Mouse (Mus musculus): Measurements from ENCODE around the gene Mrpl22.
A peak's percentile ranks its signal among the peaks of the same experiment; 100 is the strongest.
"Not testable (repeated sequence)": the region's sequence is repeated elsewhere in the genome, so short reads cannot be mapped to it uniquely, and the experiment has no call there.

Gene Mrpl22

GRCm38 (mm10) chr11:58171459-58172091 is at the start of gene Mrpl22:
Gene Mrpl22, plus strand, starts transcription at chr11:58171661.
- DNase-seq (ENCODE audit: low read depth, low spot score), result peak; percentile 95

GRCm38 (mm10) chr11:58123711-58124110 is 47.8 kb upstream of the Mrpl22 start:
- DNase-seq (ENCODE audit: low read depth, low spot score), result no peak

GRCm38 (mm10) chr11:58125021-58125420 is 46.4 kb upstream of the Mrpl22 start:
- no peak for DNase-seq (ENCODE audit: low read depth, low spot score)

GRCm38 (mm10) chr11:58126397-58127160 is 44.9 kb upstream of the Mrpl22 start:
- peak; percentile 70 for DNase-seq (ENCODE audit: low read depth, low spot score)

- DNase-seq (ENCODE audit: low read depth, low spot score), result no peak
Measured at GRCm38 (mm10) chr11:58127544-58127943, 43.9 kb upstream of the Mrpl22 start.

DNA sequence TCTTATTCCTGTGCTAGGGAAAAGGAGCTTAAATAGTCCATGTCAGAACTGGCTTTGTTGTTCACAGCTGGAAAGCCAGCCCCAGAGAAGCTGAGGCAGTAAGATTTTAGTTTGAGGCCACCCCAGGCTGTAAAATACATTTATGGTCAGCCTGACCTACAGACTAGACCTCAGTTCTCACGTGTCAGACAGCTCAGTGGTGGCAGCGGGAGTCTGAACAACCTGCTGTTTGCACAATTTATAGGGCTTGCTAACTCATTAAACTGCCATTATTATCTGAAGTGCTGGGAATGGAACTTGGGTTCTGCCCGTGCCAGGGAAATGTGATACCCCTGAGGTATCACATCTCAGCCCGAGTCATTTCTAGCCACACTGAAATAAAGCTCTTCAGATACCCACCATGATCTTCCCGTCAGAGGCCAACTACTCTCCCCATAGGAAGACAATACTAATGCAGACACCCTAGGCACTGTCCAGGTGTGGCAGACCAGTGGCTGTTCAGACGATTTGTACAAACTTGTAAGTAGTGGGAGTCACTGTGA is 42.1 kb upstream of the Mrpl22 start:
- DNase-seq (ENCODE audit: low read depth, low spot score), result no peak

DNA sequence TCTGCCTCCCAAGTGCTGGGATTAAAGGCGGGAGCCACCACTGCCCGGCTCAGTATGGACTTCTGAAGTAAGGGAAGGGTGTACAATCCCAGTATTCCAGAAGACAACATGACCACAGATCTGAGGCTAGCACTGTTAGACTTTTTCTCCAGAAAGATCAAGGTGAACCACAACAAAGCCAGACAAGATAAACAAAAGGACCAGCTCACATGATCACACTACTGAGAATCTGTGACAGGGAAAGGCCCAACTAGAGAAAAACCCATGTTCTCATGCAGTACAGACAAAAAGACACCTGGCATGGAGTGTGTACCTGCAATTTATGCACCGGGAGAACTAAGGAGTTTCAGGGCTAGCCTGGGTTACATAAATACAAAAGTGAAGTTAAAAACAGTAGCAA is 39.4 kb upstream of the Mrpl22 start:
- peak; percentile 35 for DNase-seq (ENCODE audit: low read depth, low spot score)

- DNase-seq (ENCODE audit: low read depth, low spot score), result no peak
Measured at GRCm38 (mm10) chr11:58134869-58135268, 36.6 kb upstream of the Mrpl22 start.

DNA sequence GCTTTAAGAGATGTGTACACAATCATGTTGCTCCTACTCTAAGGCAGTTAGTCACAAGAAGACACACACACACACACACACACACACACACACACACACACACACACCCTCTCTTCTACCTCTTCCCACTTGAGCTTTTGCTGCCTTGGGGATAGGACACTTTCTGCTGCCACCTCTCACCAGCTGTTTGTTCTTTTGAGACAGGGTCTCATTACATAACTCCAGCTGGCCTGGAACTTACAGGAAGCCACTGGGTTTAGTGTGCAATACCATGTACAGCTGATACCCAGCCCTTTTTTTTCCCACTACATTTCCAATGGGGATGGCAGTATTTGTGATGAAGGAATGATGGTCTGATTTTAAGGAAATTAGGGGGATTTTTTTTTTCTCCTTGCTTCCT is 36.2 kb upstream of the Mrpl22 start:
- DNase-seq (ENCODE audit: low read depth, low spot score), result no peak

DNA sequence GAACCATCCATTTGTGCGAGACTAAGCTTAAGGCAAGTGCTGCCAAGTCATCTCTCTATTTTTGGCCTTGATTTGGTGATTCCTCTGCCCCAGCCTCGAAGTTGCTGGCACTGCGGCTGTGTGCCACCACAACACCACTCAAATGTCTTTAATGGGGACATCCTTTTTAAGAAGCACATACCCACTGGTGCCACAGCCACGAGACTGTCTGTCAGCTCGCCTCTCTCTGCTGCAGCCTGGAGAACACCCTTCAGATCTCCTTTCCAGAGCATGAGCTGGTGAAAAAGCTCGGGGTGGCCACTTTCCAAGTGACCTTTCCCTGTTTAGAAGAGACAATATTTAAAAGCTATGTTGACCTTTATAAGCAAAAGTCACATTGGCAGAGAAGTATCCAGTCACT is 34.8 kb upstream of the Mrpl22 start:
- DNase-seq (ENCODE audit: low read depth, low spot score), result no peak

DNA sequence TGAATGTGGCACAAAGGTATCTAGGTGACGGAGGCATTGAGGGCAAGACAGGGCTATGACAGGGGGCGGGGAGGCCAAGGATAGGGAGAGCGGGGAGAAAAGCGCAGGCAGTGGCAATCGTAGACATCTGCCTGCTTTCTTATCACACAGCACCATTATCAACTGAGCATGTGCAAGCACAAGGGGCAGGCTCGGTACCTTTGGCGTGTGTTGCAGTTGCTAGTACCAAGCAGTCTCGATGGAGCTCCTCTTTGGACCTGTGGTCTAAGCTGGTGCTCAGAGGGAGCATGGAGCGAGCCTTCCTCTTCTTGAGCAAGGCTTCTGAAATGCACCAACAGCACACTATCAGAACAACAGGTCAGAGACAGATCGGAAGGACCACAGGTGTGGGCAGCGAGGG is 32.6 kb upstream of the Mrpl22 start:
- DNase-seq (ENCODE audit: low read depth, low spot score), result no peak

- DNase-seq (ENCODE audit: low read depth, low spot score), result no peak
Measured at GRCm38 (mm10) chr11:58139466-58139865, 32.0 kb upstream of the Mrpl22 start.

GRCm38 (mm10) chr11:58143704-58144426 is 27.6 kb upstream of the Mrpl22 start:
- DNase-seq (ENCODE audit: low read depth, low spot score), result peak; percentile 55

DNA sequence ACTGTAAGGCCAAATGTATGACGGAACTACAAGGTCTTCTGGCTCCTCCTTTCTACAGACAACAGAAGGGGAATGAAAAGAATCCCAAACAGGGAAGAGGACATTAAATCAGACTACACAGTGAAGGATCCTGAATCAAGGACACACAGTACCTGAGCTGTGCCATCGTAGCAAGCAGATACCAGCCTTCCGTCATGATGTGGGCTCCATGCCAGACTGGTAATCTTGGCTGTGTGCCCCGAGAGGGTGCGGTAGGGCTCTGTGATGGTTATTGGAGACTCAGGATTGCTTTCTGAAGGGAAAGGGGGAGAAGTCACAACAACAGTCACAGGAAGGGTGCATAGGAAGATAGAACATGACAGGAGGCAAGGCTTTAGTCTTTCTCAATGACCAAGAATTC is 25.2 kb upstream of the Mrpl22 start:
- DNase-seq (ENCODE audit: low read depth, low spot score), result no peak

- no peak for DNase-seq (ENCODE audit: low read depth, low spot score)
Measured at GRCm38 (mm10) chr11:58155458-58155857, 16.0 kb upstream of the Mrpl22 start.

- DNase-seq (ENCODE audit: low read depth, low spot score), result no peak
Measured at GRCm38 (mm10) chr11:58156871-58157270, 14.6 kb upstream of the Mrpl22 start.

DNA sequence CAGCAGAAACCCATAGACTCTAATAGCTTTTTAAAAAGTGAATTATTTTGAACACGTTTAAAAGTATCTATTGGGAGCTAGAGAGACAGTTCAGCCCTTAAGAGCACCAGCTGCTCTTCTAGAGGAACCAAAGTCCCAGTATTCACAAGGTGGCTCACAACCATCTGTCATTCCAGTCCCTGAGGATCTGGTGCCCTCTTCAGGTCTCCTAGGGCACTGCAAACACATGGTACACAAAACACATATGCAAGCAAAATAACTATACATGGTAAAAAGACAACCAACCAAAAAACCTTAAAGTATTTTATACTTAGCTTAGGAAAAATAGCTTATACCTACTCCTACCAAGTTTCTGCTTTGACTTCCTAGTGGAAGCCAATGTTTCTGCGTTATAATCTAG is 6.4 kb upstream of the Mrpl22 start:
- DNase-seq (ENCODE audit: low read depth, low spot score), result peak; percentile 48

- no peak for DNase-seq (ENCODE audit: low read depth, low spot score)
Measured at GRCm38 (mm10) chr11:58167822-58168166, 3.7 kb upstream of the Mrpl22 start.

GRCm38 (mm10) chr11:58168167-58168915 is 3.1 kb upstream of the Mrpl22 start, which contains the start of gene Gemin5:
Gene Gemin5, minus strand, starts transcription at chr11:58168539.
- DNase-seq (ENCODE audit: low read depth, low spot score), result peak; percentile 91

GRCm38 (mm10) chr11:58169666-58170065 is 1.8 kb upstream of the Mrpl22 start:
- no peak for DNase-seq (ENCODE audit: low read depth, low spot score)

DNA sequence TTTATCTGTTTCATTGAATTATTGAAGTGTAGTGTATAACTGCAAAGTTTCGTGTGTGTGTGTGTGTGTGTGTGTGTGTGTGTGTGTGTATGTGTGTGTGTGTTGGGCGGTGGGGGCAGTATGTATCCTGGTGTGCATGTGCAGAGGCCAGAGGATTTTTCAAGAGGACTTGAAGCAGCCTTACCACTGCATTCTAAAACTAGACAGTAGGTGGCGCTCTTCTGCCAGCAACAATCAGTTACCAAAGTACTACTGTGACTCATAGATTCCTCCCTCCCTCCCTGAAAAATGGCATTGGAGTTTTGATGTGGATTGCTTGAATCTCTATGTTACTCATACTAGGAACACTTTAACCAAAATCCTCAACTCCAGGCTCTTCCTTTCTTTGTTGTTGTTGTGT is 8.1 kb downstream of the Mrpl22 start:
- peak; percentile 85 for DNase-seq (ENCODE audit: low read depth, low spot score)

DNA sequence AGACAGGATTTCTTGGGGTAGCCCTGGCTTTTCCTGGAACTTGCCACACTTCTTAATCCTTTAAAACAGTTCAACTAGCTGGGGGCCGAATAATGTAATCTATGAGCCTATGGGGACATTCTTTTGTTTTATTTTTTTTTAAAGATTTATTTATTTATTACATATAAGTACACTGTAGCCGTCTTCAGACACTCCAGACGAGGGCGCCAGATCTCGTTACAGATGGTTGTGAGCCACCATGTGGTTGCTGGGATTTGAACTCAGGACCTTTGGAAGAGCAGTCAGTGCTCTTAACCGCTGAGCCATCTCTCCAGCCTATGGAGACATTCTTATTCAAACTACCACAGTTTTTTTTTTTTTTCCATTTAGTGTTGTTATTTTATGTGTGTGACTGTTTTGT is 8.5 kb downstream of the Mrpl22 start:
- not testable (repeated sequence) for DNase-seq (ENCODE audit: low read depth, low spot score)

Data from A20 (cell line).